Mouse (Mus musculus) layer of hippocampus, postnatal 25 days (tissue): ENCODE results near the gene Brf1. TPM values are rescaled to one million over a fixed set of nuclear protein-coding genes. Genes with fewer than 3 reads are reported as not detected.
A peak's percentile ranks its signal among the peaks of the same experiment; 100 is the strongest.

Experiments
- DNase-seq, 2 experiments: peaks; one replicate each; pipeline ENCODE4 v3.0.0; 2022; ENCODE audit warnings: mixed read lengths in 2 of 2, low spot score in 1 of 2; ENCODE audit errors: extremely low spot score in 1 of 2
- total RNA-seq, 2 experiments: library from RNA; stranded (reverse); gene quantifications; 2 replicates each; pipeline ENCODE4 v1.2.3; 2021

Brf1 gene
- total RNA-seq, 2 experiments from 2014 or later, result 46.6 to 61.8 TPM

- DNase-seq, result no peak
These were observed 15.2 kb downstream of the Brf1 start for GRCm38 (mm10) chr12:112985346-112985745.

- no peak for DNase-seq
These were observed 18.5 kb downstream of the Brf1 start for GRCm38 (mm10) chr12:112982031-112982430.

- no peak for DNase-seq
These were observed 23.3 kb downstream of the Brf1 start for GRCm38 (mm10) chr12:112977156-112977555.

- peak; percentile 80 to 88 for DNase-seq
These were observed 24.0 kb downstream of the Brf1 start, which contains the start of gene Btbd6 for GRCm38 (mm10) chr12:112976371-112977073. Gene Btbd6, plus strand, starts transcription at chr12:112976482.

- DNase-seq, result no peak
These were observed 25.8 kb downstream of the Brf1 start for GRCm38 (mm10) chr12:112974736-112975135.

GRCm38 (mm10) chr12:112969616-112970015 lies 30.9 kb downstream of the Brf1 start:
- DNase-seq, result no peak

GRCm38 (mm10) chr12:112968943-112969342 lies 31.6 kb downstream of the Brf1 start:
- no peak for DNase-seq

- no peak for DNase-seq
These were observed 34.7 kb downstream of the Brf1 start for GRCm38 (mm10) chr12:112965783-112966182.

- no peak for DNase-seq
These were observed 38.6 kb downstream of the Brf1 start for GRCm38 (mm10) chr12:112961872-112962271.

DNA sequence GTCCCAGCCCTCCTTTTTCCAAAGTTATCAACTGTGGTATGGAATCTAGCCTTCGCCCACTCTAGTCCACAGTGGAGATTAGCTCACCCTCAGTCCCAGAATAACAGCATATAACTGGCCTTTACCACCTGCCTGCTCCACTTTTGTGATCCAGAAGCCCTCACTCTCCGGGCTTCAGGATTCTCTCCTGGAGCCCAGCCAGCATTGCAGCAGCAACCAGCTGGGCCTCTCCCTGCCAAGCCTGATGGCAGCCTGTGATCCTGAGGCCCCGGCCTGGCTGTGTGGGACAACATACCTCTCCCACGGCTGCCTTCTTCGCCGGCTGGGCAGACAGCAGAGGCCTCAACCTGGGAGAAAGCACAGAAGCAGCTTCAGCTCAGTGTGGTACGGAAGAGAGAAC lies 39.1 kb downstream of the Brf1 start:
- no peak for DNase-seq

GRCm38 (mm10) chr12:112959421-112959820 lies 41.1 kb downstream of the Brf1 start:
- DNase-seq, result no peak

DNA sequence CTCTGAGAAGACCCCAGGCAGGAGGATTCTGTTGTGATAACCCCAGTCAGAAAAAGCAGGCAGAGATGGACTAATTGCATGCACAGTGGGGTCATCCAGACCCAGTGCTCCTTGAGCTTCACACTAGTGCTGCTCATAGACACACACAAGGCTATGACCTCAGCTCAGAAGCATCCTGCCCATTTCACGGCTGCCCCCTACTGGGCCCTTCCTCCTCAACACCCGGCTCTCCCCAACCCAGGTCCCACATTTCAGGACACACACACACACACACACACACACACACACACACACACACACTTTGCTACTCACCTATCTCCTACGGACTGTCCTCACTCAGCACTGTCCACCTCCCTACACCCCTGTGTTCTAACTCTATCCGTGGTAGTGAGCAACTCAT lies 42.2 kb downstream of the Brf1 start:
- DNase-seq, result peak in 1 of 2 experiments; percentile 51

DNA sequence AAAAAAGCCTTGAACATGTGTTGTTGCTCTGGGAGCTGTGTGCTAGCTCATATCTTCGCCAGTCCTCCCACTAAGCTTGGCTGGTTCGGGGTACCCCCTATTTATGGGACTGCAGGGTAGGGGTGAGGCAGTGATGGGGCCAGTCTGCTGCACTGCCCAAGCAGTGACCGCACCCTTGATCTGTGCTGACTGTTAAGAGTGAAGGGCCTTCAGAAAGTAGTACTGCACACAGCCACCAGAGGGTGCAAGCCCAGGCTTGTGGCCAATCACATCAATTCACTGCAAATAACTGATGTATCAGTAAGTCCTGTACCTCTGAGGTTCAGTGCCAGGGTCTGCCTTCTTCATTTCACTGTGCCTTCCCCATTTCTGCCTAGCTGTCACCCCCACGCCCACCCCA lies 44.7 kb downstream of the Brf1 start:
- DNase-seq, result peak; percentile 71 to 84

- no peak for DNase-seq
These were observed 47.5 kb downstream of the Brf1 start for GRCm38 (mm10) chr12:112952926-112953565.

DNA sequence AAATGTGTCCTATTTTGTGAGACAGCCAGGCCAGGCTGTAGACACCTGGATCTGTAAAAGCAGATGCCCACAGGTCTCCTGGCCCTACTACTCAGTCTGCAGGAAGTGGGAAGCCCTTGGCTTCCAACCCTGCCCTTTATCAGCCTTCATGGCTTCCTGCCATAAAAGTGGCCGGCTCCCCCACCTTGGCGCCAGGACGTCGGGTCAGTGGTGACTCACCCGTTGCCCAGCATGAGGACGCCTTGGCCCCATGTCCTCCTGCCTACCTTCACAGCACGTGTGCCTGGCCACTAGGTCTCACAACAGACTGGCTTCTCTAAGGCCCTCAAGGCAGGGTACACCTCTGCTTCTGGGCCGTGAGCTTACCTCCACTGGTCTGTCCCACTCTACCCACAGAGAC lies 48.1 kb downstream of the Brf1 start:
- DNase-seq, result no peak

GRCm38 (mm10) chr12:112951150-112951842 lies 49.2 kb downstream of the Brf1 start:
- no peak for DNase-seq

DNA sequence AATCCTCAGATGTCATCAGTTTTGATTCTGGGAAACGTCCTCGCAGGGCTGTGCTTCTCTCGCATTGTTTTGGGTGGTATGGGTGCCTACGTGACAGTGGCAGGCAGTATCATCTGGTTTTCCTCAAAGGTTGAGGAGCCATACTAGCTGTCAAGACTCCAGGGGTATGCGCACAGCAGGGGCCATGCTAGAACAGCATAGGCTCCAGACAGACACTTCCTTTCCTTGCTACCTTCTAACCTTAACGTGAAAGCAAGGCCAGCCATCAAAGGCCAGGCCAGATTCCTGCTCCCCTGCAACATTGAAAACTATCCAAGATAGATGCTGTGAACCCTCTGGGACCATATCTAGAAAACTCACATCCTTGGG lies 49.8 kb downstream of the Brf1 start:
- no peak for DNase-seq

DNA sequence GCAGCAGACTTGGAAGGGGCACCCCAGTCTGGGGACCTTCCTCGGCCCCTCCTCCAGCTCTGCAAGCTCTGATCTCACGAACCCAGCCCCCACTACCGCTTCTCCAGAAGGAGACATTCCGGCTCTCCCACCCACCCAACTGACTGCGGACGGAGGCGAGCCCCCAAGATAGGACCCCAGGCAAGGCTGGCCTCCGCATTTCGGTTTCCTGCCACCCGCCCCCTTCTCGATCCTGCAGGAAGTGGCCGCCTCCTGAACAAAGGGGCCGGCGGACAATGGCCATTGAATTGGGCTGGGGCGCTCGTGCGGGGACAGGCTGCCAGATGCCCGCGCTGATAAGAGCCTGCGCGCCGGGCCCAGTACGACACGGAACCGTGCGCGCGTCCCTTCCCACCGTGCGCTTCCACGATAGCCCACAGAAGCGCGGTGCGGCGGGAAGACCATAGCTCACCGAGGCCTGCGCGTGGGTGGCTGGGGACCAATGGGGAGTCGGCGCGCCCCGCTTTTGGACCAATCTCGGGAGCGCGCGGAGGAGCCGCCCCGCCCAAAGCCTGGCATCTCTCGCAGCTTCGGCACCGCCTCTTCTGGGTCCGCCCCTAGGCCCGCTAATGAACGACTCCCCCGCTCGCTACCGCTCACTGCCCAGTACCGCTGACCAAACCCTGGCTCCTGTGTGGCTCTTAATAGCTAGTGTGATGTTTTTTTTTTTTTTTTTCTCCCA lies 50.3 kb downstream of the Brf1 start:
- peak; percentile 83 to 85 for DNase-seq

GRCm38 (mm10) chr12:112947307-112947706 lies 53.2 kb downstream of the Brf1 start:
- DNase-seq, result peak in 1 of 2 experiments; percentile 37

DNA sequence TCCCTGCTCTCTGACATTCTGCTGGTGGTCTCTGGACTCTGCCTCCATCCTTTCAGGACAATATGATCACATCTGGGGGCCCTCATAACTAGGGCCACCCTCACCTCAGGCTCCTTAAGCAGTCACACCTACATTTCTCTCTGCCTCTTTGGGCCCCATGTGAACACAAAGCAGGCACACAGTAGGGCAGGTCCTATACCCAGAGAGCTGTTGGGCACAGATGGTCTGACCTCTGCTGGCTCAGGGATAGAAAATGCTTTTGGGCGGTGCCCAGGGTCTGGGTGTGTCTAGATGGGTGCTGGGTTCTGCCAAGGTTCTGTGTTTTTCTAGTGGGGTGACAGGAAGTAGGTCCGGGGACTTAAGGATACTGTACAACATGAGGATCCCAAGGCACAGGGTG lies 56.8 kb downstream of the Brf1 start:
- no peak for DNase-seq
